Mouse (Mus musculus) heart, embryonic 14.5 days (tissue): ENCODE results near the gene Phlda3. TPM values are rescaled to one million over a fixed set of nuclear protein-coding genes. Genes with fewer than 3 reads are reported as not detected.

Experiments
- ATAC-seq: fragments of 200-750 bp; cut with Nextera tagmentation; 2 replicates; pipeline ENCODE4 v1.8.0; 2017; ENCODE audit warnings: low read depth, moderate TSS enrichment; ENCODE audit not compliant: insufficient number of reproducible peaks, insufficient read depth, low FRiP score
- H3K27ac ChIP-seq, 2 experiments: fragments of 200-500 bp in 1 of 2; fragments of 300-500 bp in 1 of 2; sonication (generic) in 1 of 2; replicated peaks in 1 of 2; 2 replicates each; pipeline ENCODE4 v1.5.1; 2012 to 2014; ENCODE audit warnings: low read depth in 2 of 2, low read length in 2 of 2, control low read depth in 1 of 2, mild to moderate bottlenecking in 1 of 2, mixed read lengths in 1 of 2; ENCODE audit not compliant: control insufficient read depth in 1 of 2, insufficient read depth in 1 of 2
- H3K27me3 ChIP-seq: fragments of 300-500 bp; sonication (generic); 2 replicates; pipeline ENCODE4 v1.6.1; 2014; ENCODE audit warnings: mild to moderate bottlenecking, low read length, control low read depth; ENCODE audit not compliant: control insufficient read depth, insufficient read depth
- H3K36me3 ChIP-seq: fragments of 300-500 bp; sonication (generic); 2 replicates; pipeline ENCODE4 v1.6.1; 2014; ENCODE audit warnings: mild to moderate bottlenecking, control low read depth, low read length, mixed read lengths; ENCODE audit not compliant: control insufficient read depth, insufficient read depth
- H3K4me1 ChIP-seq, 2 experiments: fragments of 200-500 bp in 1 of 2; fragments of 300-500 bp in 1 of 2; sonication (generic) in 1 of 2; 2 replicates each; pipeline ENCODE4 v1.6.1; 2012 to 2014; ENCODE audit warnings: low read length in 2 of 2, control low read depth in 1 of 2, mixed read lengths in 1 of 2; ENCODE audit not compliant: control insufficient read depth in 2 of 2, insufficient read depth in 2 of 2
- H3K4me2 ChIP-seq: fragments of 300-500 bp; sonication (generic); 2 replicates; pipeline ENCODE4 v1.6.1; 2014; ENCODE audit warnings: mild to moderate bottlenecking, low read length
- H3K4me3 ChIP-seq, 2 experiments: fragments of 200-500 bp in 1 of 2; fragments of 300-500 bp in 1 of 2; sonication (generic) in 1 of 2; 2 replicates each; pipeline ENCODE4 v1.5.1; 2012 to 2014; ENCODE audit warnings: low read length in 2 of 2, mild to moderate bottlenecking in 2 of 2, control low read depth in 1 of 2, low read depth in 1 of 2, moderate library complexity in 1 of 2; ENCODE audit not compliant: control insufficient read depth in 1 of 2, insufficient read depth in 1 of 2
- H3K9ac ChIP-seq: fragments of 300-500 bp; sonication (generic); 2 replicates; pipeline ENCODE4 v1.6.1; 2014; ENCODE audit warnings: mild to moderate bottlenecking, low read length
- H3K9me3 ChIP-seq: fragments of 300-500 bp; sonication (generic); 2 replicates; pipeline ENCODE4 v1.6.1; 2016; ENCODE audit warnings: low read length, control low read depth; ENCODE audit not compliant: control insufficient read depth
- WGBS: fragments of 180-500 bp; shearing (Covaris S2); extraction: QIAGEN DNeasy Blood & Tissue Kit; methylation state at CpG from one replicate; pipeline ENCODE4 v1.1.7; 2014; 5-methylcytosine and 5-hydroxymethylcytosine counted together
- polyA plus RNA-seq: library from polyadenylated mRNA; unstranded; fragments of >200 nt; fragmentation: Nextera tagmentation; extraction: Ambion mirVana; gene quantifications from 2 replicates; pipeline ENCODE4 v1.2.1, GENCODE M21; 2014

Phlda3 gene
- polyA plus RNA-seq, 1 experiment from 2014 or later = 77.2 TPM

- 0 out of 2 replicates have a peak, but pooled peaks cover 4% of the 10 kb centered on the region for H3K36me3 ChIP-seq
- H3K4me1 ChIP-seq = peaks cover 33 to 59% of the 10 kb centered on the region in 2 experiments
- WGBS = under 1% methylated on average over 35 of the region's 35 CpGs
- H3K4me2 ChIP-seq = peak overlapping the region; percentile 85
- ATAC-seq = peak; percentile 80
- H3K27ac ChIP-seq = peak overlapping the region; percentile 92 to 93
- peak overlapping the region; percentile 62 to 83 for H3K4me3 ChIP-seq
- H3K9ac ChIP-seq = peak overlapping the region; percentile 87
- H3K27me3 ChIP-seq = no peaks in the 10 kb centered on the region
- no peaks in the 10 kb centered on the region for H3K9me3 ChIP-seq
Measured at GRCm38 (mm10) chr1:135728631-135729366, 37.1 kb upstream of the Phlda3 start.

- peak; percentile 13; the same call in 1 of the 2 replicates for ATAC-seq
Measured at GRCm38 (mm10) chr1:135729367-135729713, 36.6 kb upstream of the Phlda3 start.

GRCm38 (mm10) chr1:135729821-135730220, 36.1 kb upstream of the Phlda3 start:
- Histone ChIP-seq H3K4me3 (peak overlapping the region; percentile 62 to 83), H3K9ac (peak overlapping the region; percentile 87), H3K9me3 (no peaks in the 10 kb centered on the region), H3K36me3 (0 out of 2 replicates have a peak, but pooled peaks cover 4% of the 10 kb centered on the region), H3K27ac (peak overlapping the region; percentile 92 to 93), H3K4me2 (peak overlapping the region; percentile 85), H3K4me1 (peaks cover 42 to 69% of the 10 kb centered on the region in 2 experiments), H3K27me3 (no peaks in the 10 kb centered on the region)
- ATAC-seq = no peak
- WGBS = 4% methylated on average over 4 of the region's 4 CpGs

More at GRCm38 (mm10) chr1:135729367-135729713, 36.6 kb upstream of the Phlda3 start:
- peaks cover 39 to 64% of the 10 kb centered on the region in 2 experiments for H3K4me1 ChIP-seq
- peak overlapping the region; percentile 92 to 93 for H3K27ac ChIP-seq
- H3K9ac ChIP-seq = peak overlapping the region; percentile 87
- WGBS = 0% methylated on average over 11 of the region's 11 CpGs
- peak overlapping the region; percentile 85 for H3K4me2 ChIP-seq
- H3K9me3 ChIP-seq = no peaks in the 10 kb centered on the region
- 0 out of 2 replicates have a peak, but pooled peaks cover 4% of the 10 kb centered on the region for H3K36me3 ChIP-seq
- peak overlapping the region; percentile 62 to 83 for H3K4me3 ChIP-seq
- H3K27me3 ChIP-seq = no peaks in the 10 kb centered on the region

- peak overlapping the region; percentile 87 for H3K9ac ChIP-seq
- H3K36me3 ChIP-seq = 0 out of 2 replicates have a peak, but pooled peaks cover 4% of the 10 kb centered on the region
- H3K9me3 ChIP-seq = no peaks in the 10 kb centered on the region
- H3K27me3 ChIP-seq = no peaks in the 10 kb centered on the region
- WGBS = 5% methylated on average over 3 of the region's 3 CpGs
- peak overlapping the region; percentile 92 to 93 for H3K27ac ChIP-seq
- peak overlapping the region; percentile 62 to 83 for H3K4me3 ChIP-seq
- peaks cover 47 to 74% of the 10 kb centered on the region in 2 experiments for H3K4me1 ChIP-seq
- peak overlapping the region; percentile 85 for H3K4me2 ChIP-seq
- no peak for ATAC-seq
Measured at GRCm38 (mm10) chr1:135730296-135730695, 35.6 kb upstream of the Phlda3 start.

- no peak for ATAC-seq
- Histone ChIP-seq H3K4me3 (peak overlapping the region; percentile 1 to 62), H3K27me3 (no peaks in the 10 kb centered on the region), H3K4me2 (peak overlapping the region; percentile 85), H3K4me1 (peaks cover 51 to 78% of the 10 kb centered on the region in 2 experiments), H3K9me3 (no peaks in the 10 kb centered on the region), H3K36me3 (0 out of 2 replicates have a peak, but pooled peaks cover 4% of the 10 kb centered on the region), H3K9ac (peak overlapping the region; percentile 87), H3K27ac (peak overlapping the region; percentile 92 to 93)
- WGBS = 13% methylated on average over 7 of the region's 7 CpGs
Measured at GRCm38 (mm10) chr1:135731393-135731792, 34.5 kb upstream of the Phlda3 start.

GRCm38 (mm10) chr1:135731897-135732684, 33.8 kb upstream of the Phlda3 start:
- 18% methylated on average over 11 of the region's 11 CpGs for WGBS
- H3K9ac ChIP-seq = peak overlapping the region; percentile 87
- H3K4me1 ChIP-seq = peaks cover 54 to 76% of the 10 kb centered on the region in 2 experiments
- H3K9me3 ChIP-seq = no peaks in the 10 kb centered on the region
- peak overlapping the region in 1 of 2 experiments; percentile 9; a peak in 1 of 4 replicates for H3K4me3 ChIP-seq
- peak overlapping the region; percentile 92 to 93 for H3K27ac ChIP-seq
- no peaks in the 10 kb centered on the region for H3K27me3 ChIP-seq
- H3K36me3 ChIP-seq = 0 out of 2 replicates have a peak, but pooled peaks cover 4% of the 10 kb centered on the region
- peak; percentile 52 for ATAC-seq
- H3K4me2 ChIP-seq = peak overlapping the region; percentile 85

GRCm38 (mm10) chr1:135734225-135734937, 31.5 kb upstream of the Phlda3 start:
- H3K27me3 ChIP-seq = no peaks in the 10 kb centered on the region
- H3K4me3 ChIP-seq = no peak overlapping the region
- peaks cover 64 to 87% of the 10 kb centered on the region in 2 experiments for H3K4me1 ChIP-seq
- H3K27ac ChIP-seq = peak overlapping the region; percentile 80 to 92
- ATAC-seq = peak; percentile 8; the same call in 1 of the 2 replicates
- 10% methylated on average over 5 of the region's 7 CpGs for WGBS
- H3K4me2 ChIP-seq = peak overlapping the region; percentile 40
- peak overlapping the region; percentile 54 for H3K9ac ChIP-seq
- no peaks in the 10 kb centered on the region for H3K9me3 ChIP-seq
- H3K36me3 ChIP-seq = peaks cover 10% of the 10 kb centered on the region; the same call in 1 of the 2 replicates
